Mouse (Mus musculus): ENCODE measurements at regions not wholly inside any gene's neighbourhood (a gene's known extent, or its start where the extent isn't known, plus 50 kb on each side); places are given as distances from the start of the nearest gene placed in this dataset.
"Not testable (repeated sequence)": the region's sequence is repeated elsewhere in the genome, so short reads cannot be mapped to it uniquely, and the experiment has no call there.

- DNase-seq (ENCODE audit: low spot score in 2 of 2): no peak
Observed at GRCm38 (mm10) chr13:70193270-70193669, 391.1 kb downstream of the Med10 start.

GRCm38 (mm10) chr13:70195854-70196253 is 393.7 kb downstream of the Med10 start:
- no peak for DNase-seq (ENCODE audit: low spot score in 2 of 2)

DNA sequence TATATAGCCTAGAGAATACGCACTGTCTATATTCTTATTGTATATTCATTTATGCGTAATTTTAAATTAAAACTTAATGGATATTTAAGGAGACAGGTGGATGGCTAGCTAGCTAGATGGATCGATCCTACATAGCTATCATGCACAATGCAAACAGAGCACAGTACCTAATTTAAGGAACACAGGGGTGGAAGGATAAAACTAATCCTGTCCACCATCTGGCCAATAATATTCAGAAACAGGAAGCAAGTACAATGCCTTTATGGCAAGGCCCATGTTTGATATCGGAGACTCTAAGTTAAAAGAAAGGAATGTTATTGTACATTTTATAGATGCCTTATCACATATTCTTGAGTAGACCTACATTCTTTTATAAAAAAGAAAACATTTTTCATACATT is 396.4 kb downstream of the Med10 start:
- no peak for DNase-seq (ENCODE audit: low spot score in 2 of 2)

DNA sequence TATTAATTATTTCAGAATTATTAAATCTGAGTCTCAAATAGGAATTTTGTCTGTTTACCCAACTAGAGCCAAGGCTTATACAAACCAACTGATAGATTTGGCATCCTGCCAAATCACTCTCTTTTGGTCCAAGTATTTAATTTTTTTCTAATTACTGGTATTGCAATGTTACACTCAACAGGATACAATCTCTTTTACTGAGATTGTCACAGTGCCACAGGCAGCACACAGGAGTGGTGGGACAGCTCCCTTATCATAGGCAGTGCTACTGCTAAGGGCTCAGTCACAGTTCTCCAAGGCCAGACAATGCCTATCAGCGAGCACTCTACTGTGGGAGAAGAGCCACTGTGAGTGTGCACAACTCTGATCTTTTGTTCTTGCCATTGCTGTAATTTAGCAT is 396.9 kb downstream of the Med10 start:
- no peak for DNase-seq (ENCODE audit: low spot score in 2 of 2)

- no peak for DNase-seq (ENCODE audit: low spot score in 2 of 2)
Observed at GRCm38 (mm10) chr13:70205334-70205733, 403.1 kb downstream of the Med10 start.

DNA sequence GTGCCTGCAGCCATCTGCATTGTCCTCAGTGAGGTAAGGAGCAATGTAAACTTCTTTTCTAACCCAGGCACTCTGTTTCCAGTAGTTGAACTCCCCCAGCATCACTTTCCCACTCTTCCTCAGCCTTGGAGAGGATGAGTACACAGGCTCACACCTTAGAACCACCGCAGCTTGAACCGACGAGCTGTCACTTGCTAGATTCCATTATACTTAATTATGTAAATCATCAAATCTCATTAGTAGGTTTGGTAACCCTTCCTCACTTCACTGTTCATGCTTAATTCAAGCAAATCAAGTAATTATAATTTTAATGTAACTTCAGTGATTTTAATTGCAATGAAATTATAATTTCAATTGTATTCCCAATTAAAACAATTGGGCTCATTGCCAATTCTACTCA is 408.0 kb downstream of the Med10 start:
- no peak for DNase-seq (ENCODE audit: low spot score in 2 of 2)

DNA sequence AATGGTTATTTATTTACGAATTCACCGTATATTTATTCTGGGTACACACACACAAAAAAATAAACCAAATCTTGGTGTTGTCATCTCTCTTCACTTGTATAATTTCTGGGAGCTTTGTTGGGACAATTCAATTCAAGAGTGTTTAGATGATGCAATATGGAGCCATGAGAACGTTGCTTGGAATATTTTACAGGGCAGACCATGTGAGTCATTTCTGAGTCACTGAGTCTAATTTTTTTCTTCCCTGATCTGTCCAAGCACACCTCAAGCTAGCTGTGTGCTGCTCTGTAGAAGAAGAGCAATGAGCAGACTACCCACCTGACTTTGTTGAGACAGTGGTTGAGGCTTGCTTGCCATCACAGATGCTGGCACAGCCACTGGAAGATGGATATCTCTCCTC is 410.8 kb downstream of the Med10 start:
- no peak for DNase-seq (ENCODE audit: low spot score in 2 of 2)

DNA sequence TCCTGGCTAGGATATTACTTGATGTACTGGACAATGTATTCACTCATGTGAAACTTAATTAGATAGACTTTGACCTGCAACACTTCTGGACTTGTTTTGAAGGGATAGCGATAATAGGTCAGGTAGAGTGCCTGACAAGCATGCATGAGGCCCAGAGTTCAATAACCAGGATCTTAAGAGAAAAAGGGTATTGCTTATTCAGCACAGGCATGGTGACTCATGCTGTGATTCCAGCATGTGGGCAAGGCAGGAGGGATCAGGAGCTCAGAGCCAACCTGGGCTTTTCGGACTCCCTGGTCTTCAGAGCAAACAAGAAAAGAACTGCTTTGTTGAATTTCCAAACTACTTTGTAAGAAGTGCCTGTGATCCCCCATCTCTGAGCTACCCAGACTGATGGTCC is 411.4 kb downstream of the Med10 start:
- no peak for DNase-seq (ENCODE audit: low spot score in 2 of 2)

- no peak for DNase-seq (ENCODE audit: low spot score in 2 of 2)
Observed at GRCm38 (mm10) chr13:70214022-70214654, 411.9 kb downstream of the Med10 start.

DNA sequence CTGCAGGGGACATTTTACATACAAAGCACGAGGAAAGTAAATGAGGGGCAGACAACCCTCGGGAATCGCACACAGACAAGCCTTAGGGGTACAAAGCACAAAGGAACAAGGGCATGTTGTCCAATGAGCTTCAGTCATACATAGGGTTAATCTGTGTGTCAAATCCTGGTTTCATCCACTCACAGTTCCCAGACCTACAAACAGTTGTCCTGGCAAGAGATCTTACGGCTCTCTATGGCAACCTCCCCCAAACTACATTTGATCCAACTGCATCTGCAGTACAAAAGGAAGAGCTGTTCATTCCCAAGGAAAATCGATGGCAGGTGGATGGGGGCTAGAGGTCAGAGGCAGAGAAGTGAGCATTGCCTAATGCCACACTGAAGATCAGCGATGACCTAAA is 413.9 kb downstream of the Med10 start:
- DNase-seq (ENCODE audit: low spot score in 2 of 2): no peak

DNA sequence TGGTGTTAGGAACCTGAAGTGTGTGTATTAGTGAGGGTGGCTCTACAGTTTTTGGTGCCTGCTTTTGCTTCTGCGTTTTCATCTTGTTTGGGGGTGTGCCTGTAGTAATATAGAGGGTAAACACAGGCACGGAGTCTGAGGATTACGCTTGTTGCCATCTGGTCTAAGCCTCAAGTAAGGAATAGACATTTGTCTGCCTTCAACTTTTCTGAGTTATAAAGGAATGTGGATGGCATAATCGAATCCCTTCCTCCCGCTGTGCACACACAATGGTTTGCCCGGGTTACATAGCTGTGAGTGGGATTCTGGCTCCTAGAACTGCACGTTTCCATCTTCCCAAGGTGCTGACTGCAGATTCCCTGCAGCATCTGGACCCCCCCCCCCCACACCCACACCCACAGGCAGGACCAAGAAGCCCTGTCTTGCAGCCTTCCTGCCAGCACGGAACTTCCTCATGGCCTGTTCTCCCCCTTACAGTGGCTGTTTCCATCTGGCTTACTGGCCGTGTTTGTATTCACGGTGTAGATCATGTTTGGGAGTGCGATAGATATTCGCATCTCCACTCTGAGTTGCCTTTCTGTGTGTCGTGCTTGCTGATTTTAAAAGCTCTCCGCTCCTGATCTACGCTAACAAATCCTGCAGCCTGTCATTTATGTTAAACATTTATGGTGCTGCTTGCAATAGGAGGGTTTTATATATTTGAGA is 415.4 kb downstream of the Med10 start:
- DNase-seq (ENCODE audit: low spot score in 2 of 2): no peak

DNA sequence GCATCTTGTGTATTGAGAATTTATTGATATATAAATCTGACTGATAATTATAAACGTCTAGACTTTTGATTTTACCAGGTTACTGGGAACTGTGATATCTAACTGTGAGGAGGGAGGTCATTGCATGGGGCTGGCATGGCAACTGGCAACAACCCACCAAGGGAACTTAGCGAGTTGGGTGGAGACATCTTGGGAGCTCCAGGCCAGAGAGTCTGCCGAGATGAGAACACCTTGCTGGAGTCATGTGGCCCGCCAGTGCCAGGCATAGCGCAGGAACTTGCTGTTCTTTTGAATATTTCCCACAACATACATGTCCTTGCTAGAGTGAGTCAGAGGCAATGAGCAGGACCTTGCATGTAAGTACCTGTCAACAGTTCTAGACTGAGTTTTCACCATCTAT is 413.9 kb downstream of the Ice1 start:
- no peak for DNase-seq (ENCODE audit: low spot score in 2 of 2)

DNA sequence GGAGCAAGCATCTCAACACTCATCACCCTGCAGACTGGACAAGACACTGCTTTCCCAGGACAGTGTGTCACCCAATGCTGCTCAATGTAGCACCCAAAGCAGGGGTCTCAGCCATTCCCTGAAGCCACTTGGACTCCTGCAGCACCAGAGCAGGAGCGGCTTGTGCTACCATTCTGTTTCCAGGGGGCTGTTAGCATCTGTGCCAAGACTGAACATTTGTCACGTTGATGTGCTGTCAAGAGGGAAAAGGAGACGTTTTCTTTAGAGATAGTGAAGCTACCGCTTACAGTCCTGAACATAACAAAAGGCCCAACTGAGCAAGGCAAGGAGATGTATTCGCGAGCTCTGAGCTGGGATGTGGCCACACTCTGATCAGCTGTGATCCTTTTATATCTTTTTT is 410.3 kb downstream of the Ice1 start:
- DNase-seq (ENCODE audit: low spot score in 2 of 2): no peak

DNA sequence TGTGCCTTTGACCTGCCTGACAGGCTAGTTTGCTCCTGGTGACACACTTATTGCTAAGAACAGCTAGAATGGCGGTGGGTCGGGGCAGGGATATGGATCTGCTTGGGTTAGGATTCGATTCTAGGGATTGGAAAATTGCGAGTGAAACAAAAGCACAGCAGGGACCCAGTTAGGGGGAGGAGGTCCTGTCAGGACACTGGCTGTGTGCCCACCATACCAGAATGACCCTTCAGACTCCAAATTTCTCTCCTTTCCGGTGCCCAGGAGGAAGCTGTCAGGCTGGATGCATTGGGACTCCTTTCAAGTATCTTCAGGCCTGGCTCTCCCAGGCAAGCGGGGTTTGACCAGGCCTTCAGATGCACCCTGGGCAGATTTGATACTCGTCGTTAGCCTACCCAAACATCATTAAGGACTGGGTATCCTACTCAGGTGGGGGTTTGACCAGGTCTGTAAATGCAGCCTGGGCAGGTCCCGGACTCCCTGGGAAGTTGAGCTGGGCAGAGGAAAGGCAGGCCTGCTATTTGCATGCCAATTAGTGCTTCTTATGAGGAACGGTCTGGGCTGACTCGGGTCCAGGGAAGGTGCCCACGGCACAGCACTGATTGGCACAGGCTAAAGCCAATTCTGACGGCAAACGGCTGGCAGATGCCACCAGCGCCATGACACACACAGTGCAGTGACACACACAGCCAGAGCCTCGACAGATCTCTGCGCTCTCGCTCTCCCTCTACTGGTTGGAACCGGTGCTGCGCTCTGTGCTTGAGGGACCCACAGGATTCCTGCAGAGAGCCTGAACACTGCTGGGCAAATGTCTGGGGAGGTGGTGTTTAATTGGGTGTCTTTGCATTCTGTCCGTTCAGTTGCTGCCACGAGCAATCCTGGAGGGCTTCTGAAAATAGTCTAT is 403.3 kb downstream of the Ice1 start:
- DNase-seq (ENCODE audit: low spot score in 2 of 2): peak in 1 of 2 experiments; percentile 12

DNA sequence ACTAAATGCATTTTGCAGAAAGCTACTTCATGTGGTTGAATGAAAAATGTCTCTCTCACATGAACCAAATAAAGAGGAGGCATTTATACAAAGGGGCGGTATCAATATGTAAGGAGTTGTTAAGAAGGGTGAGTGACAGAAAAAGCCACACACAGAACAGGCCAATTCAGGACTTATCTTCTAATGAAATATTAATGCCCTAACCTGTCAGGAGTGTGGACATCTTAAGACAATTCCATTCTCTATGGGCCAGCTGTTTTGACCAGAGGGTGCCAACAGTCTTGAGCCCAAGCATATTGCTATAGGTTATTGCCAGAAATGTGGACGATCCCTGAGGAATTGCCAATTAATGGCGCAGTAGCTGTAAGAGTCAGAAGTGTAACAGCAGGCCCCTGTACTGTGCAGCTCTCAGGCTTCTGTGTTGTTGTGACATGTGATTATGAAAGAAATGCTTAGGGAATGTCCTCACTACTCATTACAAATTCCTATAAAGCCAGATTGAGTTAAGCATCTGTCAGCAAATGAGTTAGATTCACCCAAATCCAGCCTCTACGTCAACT is 393.8 kb downstream of the Ice1 start:
- DNase-seq (ENCODE audit: low spot score in 2 of 2): no peak

GRCm38 (mm10) chr13:70260003-70260496 is 377.4 kb downstream of the Ice1 start:
- no peak for DNase-seq (ENCODE audit: low spot score in 2 of 2)

DNA sequence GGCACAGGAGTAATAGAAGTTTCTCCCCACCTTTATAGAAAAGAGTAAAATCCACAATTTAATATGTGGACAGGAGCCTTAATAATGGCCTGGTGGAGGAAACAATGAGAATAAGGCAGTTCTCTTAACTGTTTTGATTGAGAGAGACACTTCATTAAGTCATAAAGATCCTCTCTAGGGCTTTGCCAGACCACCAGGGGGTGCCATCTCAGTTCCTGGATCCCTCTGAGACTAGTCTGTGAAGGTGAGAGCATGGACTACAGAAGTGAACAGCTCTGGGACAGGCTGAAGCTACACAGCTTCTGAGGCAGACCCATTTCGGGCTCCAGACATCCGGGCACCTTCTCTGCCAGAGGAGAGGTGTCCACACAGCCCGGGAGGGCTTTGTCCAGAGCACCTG is 373.8 kb downstream of the Ice1 start:
- DNase-seq (ENCODE audit: low spot score in 2 of 2): no peak

DNA sequence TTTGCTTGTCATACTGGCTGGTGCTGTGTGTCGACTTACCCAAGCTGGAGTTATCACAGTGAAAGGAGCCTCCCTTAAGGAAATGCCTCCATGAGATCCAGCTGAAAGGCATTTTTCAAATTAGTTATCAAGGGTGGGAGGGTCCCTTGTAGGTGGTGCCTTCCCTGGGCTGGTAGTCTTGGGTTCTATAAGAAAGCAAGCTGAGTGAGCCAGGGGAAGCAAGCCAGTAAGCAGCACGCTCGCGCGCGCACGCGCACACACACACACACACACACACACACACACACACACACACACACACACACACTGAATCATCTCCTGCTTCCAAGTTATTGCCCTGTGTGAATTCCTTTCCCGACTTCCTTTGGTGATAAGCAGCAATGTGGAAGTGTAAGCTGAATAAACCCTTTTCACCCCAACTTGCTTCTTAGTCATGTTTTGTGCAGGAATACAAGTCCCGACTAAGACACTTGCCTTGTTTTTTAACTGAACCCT is 360.5 kb downstream of the Ice1 start:
- not testable (repeated sequence) for DNase-seq (ENCODE audit: low spot score in 2 of 2)

DNA sequence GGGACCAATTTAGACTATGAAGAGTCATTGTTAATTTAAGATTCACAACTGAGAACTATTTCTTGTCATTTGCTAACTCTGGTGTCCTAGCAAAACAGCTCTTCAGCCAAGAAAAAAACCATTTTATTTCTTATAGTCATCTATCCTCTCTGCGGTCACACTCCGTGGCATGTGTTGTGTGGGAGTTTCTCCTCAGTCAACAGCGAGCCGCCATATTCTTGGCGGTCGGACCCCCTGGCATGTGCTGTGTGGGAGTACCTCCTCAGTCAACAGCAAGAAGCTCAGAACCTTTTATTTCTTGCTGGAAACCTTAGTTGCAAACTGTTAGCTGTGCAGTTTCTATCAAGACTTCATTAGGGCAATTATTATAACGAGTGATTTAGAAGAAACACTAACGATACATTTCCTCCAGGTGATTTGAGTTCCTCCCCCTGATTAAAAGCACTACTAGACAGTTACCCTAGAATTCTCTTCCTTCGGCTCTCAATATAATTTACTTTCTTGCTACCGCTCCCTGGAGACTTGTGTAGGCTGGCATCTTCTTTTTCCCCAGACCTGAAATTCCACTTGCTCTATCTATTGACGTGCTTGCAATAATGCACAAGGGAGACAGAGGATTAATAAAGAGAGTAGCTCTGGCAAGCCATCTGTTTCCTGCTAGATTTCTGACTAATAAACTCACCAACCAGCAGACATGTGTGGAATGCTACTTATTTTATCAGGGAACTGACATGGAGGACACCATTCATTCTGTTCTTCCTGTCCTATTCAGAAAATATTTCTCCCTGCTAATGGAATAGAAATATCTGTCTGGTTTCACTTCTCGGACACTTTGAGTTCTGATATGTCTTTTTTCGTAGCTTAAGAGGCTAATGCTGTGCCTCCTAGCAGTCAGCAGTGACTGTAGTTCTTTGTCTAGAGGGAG is 359.5 kb downstream of the Ice1 start:
- no peak for DNase-seq (ENCODE audit: low spot score in 2 of 2)

DNA sequence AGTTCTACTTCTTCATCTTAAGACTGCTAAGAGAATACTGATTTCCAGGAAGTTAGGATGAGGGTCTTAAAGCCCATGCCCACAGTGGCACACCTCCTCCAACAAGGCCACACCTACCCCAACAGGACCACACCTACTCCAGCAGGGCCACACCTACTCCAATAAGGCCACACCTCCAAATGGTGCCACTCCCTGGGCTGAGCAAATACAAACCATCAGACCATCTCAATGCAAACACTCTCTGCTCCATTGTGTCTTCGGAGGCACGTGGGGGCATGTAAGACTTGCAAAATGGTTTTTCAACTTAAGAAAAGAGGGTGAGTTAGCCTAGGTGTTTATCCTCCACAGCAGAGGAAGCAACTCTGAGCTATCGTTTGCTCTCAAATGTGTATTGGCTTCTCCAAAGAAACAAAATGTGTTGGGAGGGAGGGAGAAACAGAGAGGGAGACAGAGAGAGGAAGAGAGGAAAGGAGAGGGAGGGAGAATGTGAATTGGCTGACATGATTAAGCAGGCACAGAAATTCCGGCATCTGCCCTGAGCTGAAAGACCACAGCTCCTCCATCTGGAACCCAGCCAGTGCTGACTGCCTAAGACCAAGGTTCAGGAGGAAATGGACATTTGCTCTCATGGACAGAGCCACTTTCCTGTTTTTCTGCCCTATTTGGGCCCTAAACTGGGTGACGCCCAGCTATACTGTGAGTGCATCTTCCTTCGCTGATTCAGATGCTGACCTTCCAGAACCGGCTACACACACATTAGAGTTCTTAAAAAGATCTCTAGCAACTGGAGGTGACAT is 356.2 kb downstream of the Ice1 start:
- no peak for DNase-seq (ENCODE audit: low spot score in 2 of 2)

Data from thymus, postnatal 10 days (tissue).